Mouse (Mus musculus) forebrain, embryonic 16.5 days (tissue): ENCODE measurements around the gene Rffl. TPM values are rescaled to one million over a fixed set of nuclear protein-coding genes. Genes with fewer than 3 reads are reported as not detected.

Source experiments
- ATAC-seq: fragments of 200-750 bp; cut with Nextera tagmentation; 2 replicates; pipeline ENCODE4 v1.8.0; 2017; ENCODE audit warnings: mild to moderate bottlenecking, moderate library complexity
- H3K27ac ChIP-seq: fragments of 300-500 bp; sonication (generic); 2 replicates; pipeline ENCODE4 v1.5.1; 2014; ENCODE audit warnings: low read length, control low read depth
- H3K27me3 ChIP-seq: fragments of 300-500 bp; sonication (generic); replicated peaks from 2 replicates; pipeline ENCODE4 v1.6.1; 2014; ENCODE audit warnings: low read length; ENCODE audit not compliant: control insufficient read depth, insufficient read depth
- H3K36me3 ChIP-seq: fragments of 300-500 bp; sonication (generic); 2 replicates; pipeline ENCODE4 v1.6.1; 2014; ENCODE audit not compliant: control insufficient read depth, insufficient read depth
- H3K4me1 ChIP-seq: fragments of 300-500 bp; sonication (generic); replicated peaks from 2 replicates; pipeline ENCODE4 v1.6.1; 2014; ENCODE audit warnings: low read length; ENCODE audit not compliant: control insufficient read depth, insufficient read depth
- H3K4me2 ChIP-seq: fragments of 300-500 bp; sonication (generic); 2 replicates; pipeline ENCODE4 v1.6.1; 2014; ENCODE audit warnings: mild to moderate bottlenecking, low read length, control low read depth
- H3K4me3 ChIP-seq: fragments of 300-500 bp; sonication (generic); replicated peaks from 2 replicates; pipeline ENCODE4 v1.5.1; 2014; ENCODE audit warnings: mild to moderate bottlenecking, low read length, control low read depth
- H3K9ac ChIP-seq: fragments of 300-500 bp; sonication (generic); replicated peaks from 2 replicates; pipeline ENCODE4 v1.6.1; 2014; ENCODE audit warnings: low read depth, low read length, control low read depth
- H3K9me3 ChIP-seq: fragments of 300-500 bp; sonication (generic); 2 replicates; pipeline ENCODE4 v1.6.1; 2016; ENCODE audit warnings: low read length; ENCODE audit not compliant: control insufficient read depth
- WGBS: fragments of 180-500 bp; shearing (Covaris S2); extraction: QIAGEN DNeasy Blood & Tissue Kit; methylation state at CpG from one replicate; pipeline ENCODE4 v1.1.7; 2014; 5-methylcytosine and 5-hydroxymethylcytosine counted together
- polyA plus RNA-seq: library from polyadenylated mRNA; unstranded; fragments of >200 nt; fragmentation: Nextera tagmentation; extraction: Ambion mirVana; gene quantifications from 2 replicates; pipeline ENCODE4 v1.2.1, GENCODE M21; 2015

The Rffl gene
- polyA plus RNA-seq, 1 experiment from 2014 or later = 8.8 TPM

DNA sequence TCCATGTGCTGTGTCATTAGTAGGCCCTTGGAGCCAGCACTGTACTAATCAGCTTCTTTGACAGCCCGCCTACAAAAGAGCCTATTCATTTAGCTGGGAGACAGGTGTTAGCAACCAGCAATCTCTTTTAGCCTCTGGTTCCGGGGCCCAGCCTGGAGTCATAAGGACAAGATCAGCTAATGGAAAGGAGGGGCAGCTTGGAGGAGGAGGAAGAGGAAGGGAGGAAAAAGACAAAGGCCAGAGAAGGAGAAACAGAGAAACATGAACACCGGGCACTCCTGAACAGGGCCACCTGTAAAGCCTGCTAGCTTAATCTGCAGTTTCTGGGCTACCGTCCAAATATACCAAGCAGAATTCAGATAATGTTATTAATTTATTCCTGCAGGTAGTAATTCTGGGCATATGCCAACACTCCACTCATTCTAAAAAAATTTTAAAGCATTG, 7.5 kb downstream of the Rffl start:
- Histone ChIP-seq H3K36me3 (no peaks in the 10 kb centered on the region), H3K4me1 (peaks cover 28% of the 10 kb centered on the region), H3K27ac (peak overlapping the region; percentile 72), H3K4me2 (no peak overlapping the region), H3K9ac (no peak overlapping the region), H3K27me3 (no peaks in the 10 kb centered on the region), H3K4me3 (no peak overlapping the region), H3K9me3 (no peaks in the 10 kb centered on the region)
- WGBS = 8% methylated on average over 4 of the region's 4 CpGs
- peak; percentile 79 for ATAC-seq

DNA sequence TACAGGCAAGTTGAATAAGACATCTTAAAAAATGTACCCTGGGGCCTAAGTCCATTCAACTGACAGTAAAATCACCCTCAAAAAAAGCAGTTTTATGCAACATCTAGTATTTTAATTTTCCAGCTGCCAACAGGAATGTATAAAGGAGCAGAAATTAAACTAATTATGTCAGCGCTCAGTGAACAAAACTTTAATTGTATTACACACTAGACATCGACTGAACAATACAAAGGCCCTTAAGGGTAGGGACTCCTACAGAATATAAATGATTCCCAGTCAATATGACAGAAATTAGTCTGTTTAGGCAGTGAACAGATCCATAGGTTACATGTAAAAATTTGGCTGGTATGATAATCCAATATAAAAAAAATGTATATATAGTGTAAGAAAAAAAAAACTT, 8.0 kb downstream of the Rffl start:
- WGBS = 9% methylated on average over 2 of the region's 2 CpGs
- Histone ChIP-seq H3K4me2 (no peak overlapping the region), H3K36me3 (no peaks in the 10 kb centered on the region), H3K27me3 (no peaks in the 10 kb centered on the region), H3K27ac (no peak overlapping the region), H3K9me3 (no peaks in the 10 kb centered on the region), H3K4me1 (peaks cover 25% of the 10 kb centered on the region), H3K9ac (no peak overlapping the region), H3K4me3 (no peak overlapping the region)
- ATAC-seq = peak; percentile 60; the same call in 1 of the 2 replicates

DNA sequence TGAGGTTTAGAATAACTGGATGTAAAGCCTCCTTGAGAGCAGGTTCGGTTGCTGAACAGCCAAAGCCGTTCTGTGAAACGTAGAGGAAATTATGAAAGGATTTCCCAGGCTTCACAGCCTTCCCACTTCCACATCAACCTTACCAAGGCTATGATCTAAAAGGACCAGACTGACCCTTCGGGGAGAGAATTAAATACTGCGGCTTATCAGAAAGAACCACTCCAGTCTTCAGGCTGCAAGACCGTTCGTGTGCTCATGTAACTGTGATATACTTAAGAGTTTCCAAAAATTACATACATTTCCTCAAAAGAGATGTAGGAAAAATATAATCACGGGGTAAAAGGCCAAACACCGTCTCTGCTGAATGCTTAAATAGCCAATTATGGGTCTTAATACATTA, 8.4 kb downstream of the Rffl start:
- Histone ChIP-seq H3K4me1 (peaks cover 22% of the 10 kb centered on the region), H3K4me2 (no peak overlapping the region), H3K36me3 (no peaks in the 10 kb centered on the region), H3K27ac (peak overlapping the region; percentile 61), H3K9me3 (no peaks in the 10 kb centered on the region), H3K4me3 (no peak overlapping the region), H3K27me3 (no peaks in the 10 kb centered on the region), H3K9ac (no peak overlapping the region)
- 12% methylated on average over 9 of the region's 9 CpGs for WGBS
- ATAC-seq = 0 out of 2 replicates have a peak, but pooled peaks have one; percentile 21

DNA sequence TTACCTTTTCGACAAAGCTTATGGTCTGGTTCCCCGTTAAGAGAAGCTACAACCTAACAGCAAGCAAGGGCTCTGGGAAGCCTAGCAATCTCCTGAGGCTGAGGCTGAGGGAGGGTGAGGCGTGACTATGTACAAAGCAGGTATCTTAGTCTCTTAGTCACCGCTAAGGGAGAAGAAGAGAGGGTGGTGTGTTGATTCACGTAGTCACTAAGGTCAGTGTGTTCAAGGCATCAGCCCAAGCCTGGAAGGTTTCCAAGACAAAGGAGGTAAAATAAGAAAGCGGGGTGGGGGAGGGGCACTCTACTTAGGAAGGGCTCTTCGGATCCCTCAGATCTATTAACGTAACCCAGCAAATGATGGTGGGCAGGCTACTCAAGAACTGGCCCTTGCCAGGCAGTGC, 9.5 kb downstream of the Rffl start:
- no peaks in the 10 kb centered on the region for H3K9me3 ChIP-seq
- H3K27ac ChIP-seq = no peak overlapping the region
- H3K36me3 ChIP-seq = no peaks in the 10 kb centered on the region
- ATAC-seq = no peak
- H3K9ac ChIP-seq = no peak overlapping the region
- no peaks in the 10 kb centered on the region for H3K27me3 ChIP-seq
- WGBS = 51% methylated on average over 8 of the region's 8 CpGs
- peaks cover 22% of the 10 kb centered on the region for H3K4me1 ChIP-seq
- H3K4me2 ChIP-seq = no peak overlapping the region
- no peak overlapping the region for H3K4me3 ChIP-seq

DNA sequence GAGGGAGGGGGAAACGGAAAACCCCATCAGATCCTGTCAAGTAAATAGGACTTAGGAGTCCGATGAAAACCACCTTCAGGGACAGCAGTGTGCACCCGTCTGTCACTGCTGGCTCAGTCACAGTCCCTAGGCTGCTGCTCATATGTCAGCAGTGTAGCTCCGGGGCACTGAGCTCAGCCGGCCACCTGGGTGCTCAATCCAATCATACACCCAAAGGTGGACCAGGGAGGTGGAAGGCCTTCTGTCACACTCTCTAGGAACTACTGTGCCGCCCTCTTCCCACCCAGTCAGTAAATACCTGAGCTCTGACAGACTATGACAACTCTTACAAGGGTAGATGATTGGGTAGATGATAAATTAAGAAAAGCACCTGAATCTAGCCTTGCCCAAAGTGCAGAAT, 10.3 kb downstream of the Rffl start:
- no peak overlapping the region for H3K4me3 ChIP-seq
- no peak overlapping the region for H3K27ac ChIP-seq
- H3K4me2 ChIP-seq = no peak overlapping the region
- no peaks in the 10 kb centered on the region for H3K27me3 ChIP-seq
- peaks cover 28% of the 10 kb centered on the region for H3K4me1 ChIP-seq
- no peak for ATAC-seq
- H3K9me3 ChIP-seq = no peaks in the 10 kb centered on the region
- no peak overlapping the region for H3K9ac ChIP-seq
- no peaks in the 10 kb centered on the region for H3K36me3 ChIP-seq
- 83% methylated on average over 6 of the region's 6 CpGs for whole genome bisulfite sequencing

DNA sequence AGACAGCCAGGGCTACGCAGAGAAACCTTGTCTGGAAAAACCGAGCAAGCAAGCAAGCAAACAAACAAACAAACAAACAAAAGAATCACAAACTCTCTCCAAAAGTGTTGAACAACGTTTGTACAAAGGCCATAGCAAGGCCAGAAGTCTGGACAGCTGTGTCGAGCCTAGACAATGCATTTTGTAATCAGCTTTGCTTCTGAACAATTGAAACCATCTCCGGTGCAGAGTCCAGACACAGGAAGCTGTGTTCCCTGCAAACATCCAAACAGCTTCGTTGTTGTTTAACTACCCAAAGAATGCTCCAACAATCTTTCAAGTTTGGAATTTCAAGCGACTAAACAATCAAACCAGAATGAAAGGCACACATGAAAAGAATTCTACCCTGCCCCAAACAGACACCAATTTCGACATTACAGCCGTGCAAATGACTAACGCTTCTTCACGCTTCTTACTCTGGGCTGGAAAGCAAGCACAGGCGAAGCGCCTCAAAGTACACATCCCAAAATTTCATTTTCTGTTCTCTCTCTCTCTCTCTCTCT, 13.6 kb downstream of the Rffl start:
- ATAC-seq = no peak
- 80% methylated on average over 13 of the region's 13 CpGs for WGBS
- H3K36me3 ChIP-seq = no peaks in the 10 kb centered on the region

DNA sequence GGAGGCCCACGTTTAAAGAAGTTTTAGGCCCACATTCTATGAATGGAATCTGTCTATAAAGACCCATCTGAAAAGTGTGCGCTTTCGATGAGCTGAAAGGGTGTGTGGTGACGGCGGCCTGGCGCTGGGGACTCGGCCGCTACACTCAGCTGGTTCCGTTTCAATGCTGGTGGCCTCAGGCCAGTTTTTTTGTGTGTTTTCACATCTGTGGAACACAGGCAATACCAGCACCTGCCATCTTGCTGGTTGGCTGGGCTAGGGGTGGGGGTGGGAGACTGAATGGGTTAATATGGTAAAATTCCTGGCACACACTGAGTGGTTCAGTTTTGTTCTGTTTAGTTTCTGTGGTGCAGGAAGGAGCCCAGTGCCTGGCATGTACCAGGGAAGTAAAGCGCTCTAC, 15.0 kb downstream of the Rffl start:
- Histone ChIP-seq H3K9me3 (no peaks in the 10 kb centered on the region), H3K4me1 (peaks cover 12% of the 10 kb centered on the region), H3K36me3 (no peaks in the 10 kb centered on the region), H3K27ac (peak overlapping the region; percentile 64), H3K9ac (no peak overlapping the region), H3K4me3 (no peak overlapping the region), H3K27me3 (no peaks in the 10 kb centered on the region), H3K4me2 (peak overlapping the region; percentile 24)
- peak; percentile 89 for ATAC-seq
- WGBS = 9% methylated on average over 10 of the region's 10 CpGs

More for the DNA sequence above, 13.6 kb downstream of the Rffl start:
- Histone ChIP-seq H3K27me3 (no peaks in the 10 kb centered on the region), H3K4me1 (peaks cover 22% of the 10 kb centered on the region), H3K27ac (no peak overlapping the region), H3K9me3 (no peaks in the 10 kb centered on the region), H3K4me3 (no peak overlapping the region), H3K4me2 (no peak overlapping the region), H3K9ac (no peak overlapping the region)

DNA sequence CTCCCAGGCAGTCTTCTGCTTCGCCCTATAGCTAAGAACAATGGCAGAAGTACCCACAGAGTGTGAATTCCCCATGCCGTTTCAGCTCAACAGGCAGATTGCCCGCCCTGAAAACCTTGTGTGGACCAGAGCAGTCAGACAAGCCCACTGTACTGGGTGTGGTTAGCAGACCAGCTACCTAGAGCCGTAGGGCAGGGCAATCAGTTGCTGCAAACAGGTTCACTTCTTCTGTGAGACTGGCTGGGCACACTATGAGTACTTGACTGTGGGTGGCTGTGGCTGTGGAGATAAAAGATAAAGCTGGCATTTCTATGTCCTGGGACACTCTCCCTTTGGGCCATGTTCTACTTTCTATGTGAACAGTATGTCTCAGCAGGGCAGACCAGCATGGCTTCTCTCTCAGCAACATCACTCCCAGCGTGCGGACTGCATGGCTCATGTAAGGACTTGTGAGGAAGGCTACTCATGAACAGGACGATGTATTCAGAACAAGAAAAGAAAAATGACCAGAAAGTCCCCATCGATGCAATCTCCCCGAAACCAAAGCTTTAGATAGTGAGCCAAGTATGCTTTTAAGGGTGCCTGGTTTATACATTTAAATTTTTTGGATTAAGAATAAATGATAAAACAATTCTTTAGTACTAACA, 15.6 kb downstream of the Rffl start:
- no peak; the same call in 1 of the 2 replicates for ATAC-seq
- Histone ChIP-seq H3K9me3 (no peaks in the 10 kb centered on the region), H3K4me3 (no peak overlapping the region), H3K4me1 (peaks cover 13% of the 10 kb centered on the region), H3K9ac (no peak overlapping the region), H3K36me3 (no peaks in the 10 kb centered on the region), H3K27me3 (no peaks in the 10 kb centered on the region), H3K27ac (no peak overlapping the region; the same call in 1 of the 2 replicates), H3K4me2 (no peak overlapping the region)
- WGBS = 61% methylated on average over 9 of the region's 9 CpGs

DNA sequence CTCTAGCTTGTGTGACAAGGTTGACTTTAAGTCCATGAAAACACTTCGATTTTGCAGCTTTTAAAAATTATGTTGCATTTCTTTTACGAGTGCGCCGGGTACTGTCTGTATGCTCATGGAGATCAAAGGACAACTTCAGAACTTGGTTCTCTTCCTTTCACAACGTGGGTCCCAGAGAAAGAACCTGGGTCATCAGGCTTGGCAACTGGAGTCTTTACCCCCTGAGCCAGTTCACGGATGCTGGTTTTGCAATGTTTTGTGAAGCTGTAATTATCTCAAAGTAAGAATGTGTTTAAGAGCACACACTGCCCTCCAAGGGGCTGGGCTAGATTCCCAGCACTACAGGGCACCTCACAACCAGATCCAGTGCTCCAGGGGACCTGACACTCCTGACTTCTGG, 16.9 kb downstream of the Rffl start:
- Histone ChIP-seq H3K27me3 (no peaks in the 10 kb centered on the region), H3K27ac (no peak overlapping the region), H3K9me3 (no peaks in the 10 kb centered on the region), H3K4me2 (no peak overlapping the region), H3K4me3 (no peak overlapping the region), H3K9ac (no peak overlapping the region), H3K4me1 (peaks cover 17% of the 10 kb centered on the region), H3K36me3 (no peaks in the 10 kb centered on the region)
- ATAC-seq = no peak
- WGBS = 82% methylated on average over 6 of the region's 6 CpGs
